Mouse (Mus musculus): ENCODE results near the gene Ccng1. TPM values are rescaled to one million over a fixed set of nuclear protein-coding genes. Genes with fewer than 3 reads are reported as not detected.
A peak's percentile ranks its signal among the peaks of the same experiment; 100 is the strongest.

Ccng1 gene
- 32.1 and 33.5 TPM in 2 replicates for polyA plus RNA-seq (2015; fragmentation: Nextera tagmentation; extraction: Ambion mirVana)

DNA sequence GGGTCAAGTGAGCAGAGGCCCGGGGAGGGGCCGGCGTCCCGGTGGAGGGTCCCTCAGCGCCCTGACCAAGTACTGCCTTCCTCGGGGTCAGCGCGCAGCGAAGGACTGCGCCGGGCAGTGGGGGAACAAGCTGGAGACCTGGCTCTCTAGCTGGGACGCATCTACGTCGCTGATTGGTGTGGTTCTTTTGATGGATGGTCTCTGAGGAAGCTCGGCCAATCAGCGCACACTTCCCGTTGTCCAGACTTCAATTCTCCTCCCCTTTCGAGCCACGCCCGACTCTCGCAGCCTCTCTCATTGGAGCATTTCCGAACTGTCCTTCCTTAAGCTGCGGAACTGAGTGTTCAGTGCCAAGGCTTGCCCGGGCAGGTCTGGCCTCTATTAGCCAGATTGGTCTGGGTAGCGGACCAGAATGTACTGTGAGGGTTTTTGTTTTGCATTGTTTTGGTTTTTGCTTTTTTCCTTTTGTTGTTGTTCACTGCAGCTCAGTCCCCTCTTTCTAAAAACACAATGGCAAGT is at the start of gene Ccng1:
Gene Ccng1, minus strand, starts transcription at position 203 of the 519 bp plus-strand sequence.
- H3K36me3 ChIP-seq (ENCODE audit: control insufficient read depth, insufficient read depth, low read length): no peaks in the 10 kb centered on the region
- ATAC-seq (ENCODE audit: low FRiP score, low TSS enrichment) (peak; percentile 100), DNase-seq (ENCODE audit: low spot score) (peak; percentile 94)
- no peaks in the 10 kb centered on the region for H3K27me3 ChIP-seq (ENCODE audit: control insufficient read depth, insufficient read depth, low read length)
- no peak for TF ChIP-seq EP300 (optimal IDR thresholded peaks at IDR 0.05)
- no peak for TF ChIP-seq CTCF (IDR thresholded peaks at IDR 0.05; ENCODE audit: low read depth)
- peak within 1 kb of the TSS; percentile 88 for H3K9ac ChIP-seq (ENCODE audit: low read length)
- no peaks in the 10 kb centered on the region for H3K9me3 ChIP-seq (ENCODE audit: control insufficient read depth, low read length)
- under 1% methylated on average over 25 of the region's 25 CpGs for WGBS
- H3K4me1 ChIP-seq (replicated peaks; ENCODE audit: control insufficient read depth, insufficient read depth): no peaks in the 10 kb centered on the region
- H3K27ac ChIP-seq (replicated peaks): peak within 1 kb of the TSS; percentile 89
- peak within 1 kb of the TSS; percentile 85 for H3K4me3 ChIP-seq (ENCODE audit: low read depth, low read length)
- H3K4me2 ChIP-seq (replicated peaks; ENCODE audit: low read depth): peak within 1 kb of the TSS; percentile 85

DNA sequence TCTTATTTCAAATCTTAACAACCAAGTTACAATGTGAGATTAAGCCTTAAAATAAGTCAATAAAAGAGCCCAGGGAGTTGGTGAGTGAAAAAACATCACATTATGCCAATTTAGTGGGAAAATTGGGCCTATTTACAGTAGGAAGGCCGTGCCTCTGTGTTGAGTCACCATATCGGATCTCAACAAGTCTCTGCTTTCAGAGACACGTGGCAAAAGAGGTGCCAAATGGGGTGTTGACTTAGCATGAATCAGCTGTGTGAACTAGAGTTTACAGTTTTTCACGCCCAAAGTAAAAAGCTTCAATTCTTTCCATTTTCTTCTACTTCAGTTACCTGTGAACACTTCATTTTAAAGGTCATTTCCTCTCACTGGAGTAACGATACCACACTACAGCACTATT is 35.2 kb upstream of the Ccng1 start:
- ATAC-seq (ENCODE audit: low FRiP score, low TSS enrichment) (peak; percentile 82), DNase-seq (ENCODE audit: low spot score) (peak; percentile 63)
- Histone ChIP-seq H3K4me2 (replicated peaks; ENCODE audit: low read depth) (no peak overlapping the region), H3K4me3 (ENCODE audit: low read depth, low read length) (no peak overlapping the region), H3K36me3 (ENCODE audit: control insufficient read depth, insufficient read depth, low read length) (no peaks in the 10 kb centered on the region), H3K4me1 (replicated peaks; ENCODE audit: control insufficient read depth, insufficient read depth) (no peaks in the 10 kb centered on the region), H3K27me3 (ENCODE audit: control insufficient read depth, insufficient read depth, low read length) (no peaks in the 10 kb centered on the region), H3K9me3 (ENCODE audit: control insufficient read depth, low read length) (no peaks in the 10 kb centered on the region), H3K27ac (replicated peaks) (no peak overlapping the region), H3K9ac (ENCODE audit: low read length) (no peak overlapping the region)
- TF ChIP-seq EP300 (optimal IDR thresholded peaks at IDR 0.05) (no peak), CTCF (IDR thresholded peaks at IDR 0.05; ENCODE audit: low read depth) (no peak)
- 42% methylated on average over 5 of the region's 5 CpGs for WGBS

DNA sequence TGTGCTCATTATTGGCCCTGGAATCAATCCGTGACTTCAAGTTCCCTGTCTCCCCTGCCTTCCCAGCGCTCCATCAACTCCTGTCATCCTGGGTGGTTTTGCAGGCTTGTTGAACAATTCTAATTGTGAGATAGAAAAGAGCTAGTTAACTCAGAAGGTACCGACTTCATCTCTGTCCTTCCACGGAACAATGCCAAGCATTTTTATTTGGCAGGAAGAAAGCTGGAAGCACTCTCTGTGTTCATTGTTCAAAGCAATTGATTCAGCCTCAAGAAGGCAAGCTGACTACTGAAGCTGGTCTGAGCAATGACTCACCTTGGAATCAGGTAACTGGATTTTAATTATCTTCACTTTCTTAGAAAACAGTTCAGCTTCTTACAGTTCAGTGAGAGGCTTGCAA is 34.6 kb upstream of the Ccng1 start:
- WGBS: 49% methylated on average over 4 of the region's 4 CpGs
- TF ChIP-seq EP300 (optimal IDR thresholded peaks at IDR 0.05) (no peak), CTCF (IDR thresholded peaks at IDR 0.05; ENCODE audit: low read depth) (no peak)
- H3K4me1 ChIP-seq (replicated peaks; ENCODE audit: control insufficient read depth, insufficient read depth): no peaks in the 10 kb centered on the region
- H3K9me3 ChIP-seq (ENCODE audit: control insufficient read depth, low read length): no peaks in the 10 kb centered on the region
- no peaks in the 10 kb centered on the region for H3K36me3 ChIP-seq (ENCODE audit: control insufficient read depth, insufficient read depth, low read length)
- H3K9ac ChIP-seq (ENCODE audit: low read length): no peak overlapping the region
- H3K27me3 ChIP-seq (ENCODE audit: control insufficient read depth, insufficient read depth, low read length): no peaks in the 10 kb centered on the region
- ATAC-seq (ENCODE audit: low FRiP score, low TSS enrichment) (no peak), DNase-seq (ENCODE audit: low spot score) (no peak)
- H3K4me3 ChIP-seq (ENCODE audit: low read depth, low read length): no peak overlapping the region
- H3K4me2 ChIP-seq (replicated peaks; ENCODE audit: low read depth): no peak overlapping the region
- no peak overlapping the region for H3K27ac ChIP-seq (replicated peaks)

DNA sequence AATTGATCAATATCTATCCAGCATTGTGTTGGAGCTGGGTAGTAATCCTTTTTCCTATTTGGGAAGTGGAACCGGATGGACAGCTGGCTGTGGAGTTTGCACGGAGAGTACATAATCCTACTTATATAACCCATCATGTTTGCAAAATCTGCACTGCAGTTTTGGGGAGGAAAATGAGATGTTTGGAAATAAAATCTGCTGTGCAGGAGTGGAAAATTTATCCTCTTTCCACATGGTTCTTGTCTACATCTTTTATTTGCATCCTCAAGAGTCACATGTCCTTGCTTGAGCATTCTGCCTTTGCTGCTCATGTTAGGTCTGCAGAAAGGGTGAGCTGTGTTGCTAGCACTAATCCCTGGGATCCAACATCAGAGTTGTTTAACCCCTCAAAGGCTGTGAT is 31.8 kb upstream of the Ccng1 start:
- H3K36me3 ChIP-seq (ENCODE audit: control insufficient read depth, insufficient read depth, low read length): no peaks in the 10 kb centered on the region
- no peaks in the 10 kb centered on the region for H3K4me1 ChIP-seq (replicated peaks; ENCODE audit: control insufficient read depth, insufficient read depth)
- no peak for DNase-seq (ENCODE audit: low spot score)
- TF ChIP-seq EP300 (optimal IDR thresholded peaks at IDR 0.05): no peak
- WGBS: 36% methylated on average over 2 of the region's 2 CpGs
- H3K4me3 ChIP-seq (ENCODE audit: low read depth, low read length): no peak overlapping the region
- no peaks in the 10 kb centered on the region for H3K9me3 ChIP-seq (ENCODE audit: control insufficient read depth, low read length)
- no peak for ATAC-seq (ENCODE audit: low FRiP score, low TSS enrichment)
- no peak overlapping the region for H3K4me2 ChIP-seq (replicated peaks; ENCODE audit: low read depth)
- H3K9ac ChIP-seq (ENCODE audit: low read length): no peak overlapping the region
- H3K27me3 ChIP-seq (ENCODE audit: control insufficient read depth, insufficient read depth, low read length): no peaks in the 10 kb centered on the region
- H3K27ac ChIP-seq (replicated peaks): no peak overlapping the region

- Histone ChIP-seq H3K9ac (ENCODE audit: low read length) (no peak overlapping the region), H3K4me2 (replicated peaks; ENCODE audit: low read depth) (no peak overlapping the region), H3K27me3 (ENCODE audit: control insufficient read depth, insufficient read depth, low read length) (no peaks in the 10 kb centered on the region), H3K36me3 (ENCODE audit: control insufficient read depth, insufficient read depth, low read length) (no peaks in the 10 kb centered on the region), H3K9me3 (ENCODE audit: control insufficient read depth, low read length) (no peaks in the 10 kb centered on the region), H3K4me1 (replicated peaks; ENCODE audit: control insufficient read depth, insufficient read depth) (no peaks in the 10 kb centered on the region), H3K27ac (replicated peaks) (no peak overlapping the region), H3K4me3 (ENCODE audit: low read depth, low read length) (no peak overlapping the region)
- TF ChIP-seq CTCF (IDR thresholded peaks at IDR 0.05; ENCODE audit: low read depth) (no peak), EP300 (optimal IDR thresholded peaks at IDR 0.05) (no peak)
- 59% methylated on average over 8 of the region's 8 CpGs for WGBS
- ATAC-seq (ENCODE audit: low FRiP score, low TSS enrichment) (no peak), DNase-seq (ENCODE audit: low spot score) (no peak)
Observed at GRCm38 (mm10) chr11:40784326-40784725, 29.2 kb upstream of the Ccng1 start.

GRCm38 (mm10) chr11:40783346-40783745 is 28.2 kb upstream of the Ccng1 start:
- 96% methylated on average over 1 of the region's 1 CpGs for WGBS
- ATAC-seq (ENCODE audit: low FRiP score, low TSS enrichment) (no peak), DNase-seq (ENCODE audit: low spot score) (no peak)
- Histone ChIP-seq H3K4me3 (ENCODE audit: low read depth, low read length) (no peak overlapping the region), H3K36me3 (ENCODE audit: control insufficient read depth, insufficient read depth, low read length) (no peaks in the 10 kb centered on the region), H3K27me3 (ENCODE audit: control insufficient read depth, insufficient read depth, low read length) (no peaks in the 10 kb centered on the region), H3K9ac (ENCODE audit: low read length) (no peak overlapping the region), H3K9me3 (ENCODE audit: control insufficient read depth, low read length) (no peaks in the 10 kb centered on the region), H3K4me2 (replicated peaks; ENCODE audit: low read depth) (no peak overlapping the region), H3K27ac (replicated peaks) (no peak overlapping the region), H3K4me1 (replicated peaks; ENCODE audit: control insufficient read depth, insufficient read depth) (no peaks in the 10 kb centered on the region)
- TF ChIP-seq CTCF (IDR thresholded peaks at IDR 0.05; ENCODE audit: low read depth) (no peak), EP300 (optimal IDR thresholded peaks at IDR 0.05) (no peak)
